Mouse (Mus musculus): ENCODE data around the gene Bicdl2. TPM values are rescaled to one million over a fixed set of nuclear protein-coding genes. Genes with fewer than 3 reads are reported as not detected.
A peak's percentile ranks its signal among the peaks of the same experiment; 100 is the strongest.

Bicdl2 gene
- polyA plus RNA-seq, 1 experiment from 2014 or later = 0.35 TPM

GRCm38 (mm10) chr17:23654410-23654809 is 5.9 kb upstream of the Bicdl2 start:
- no peaks in the 10 kb centered on the region for H3K4me1 ChIP-seq (replicated peaks)
- no peak overlapping the region for H3K9ac ChIP-seq
- no peak overlapping the region for H3K4me2 ChIP-seq
- no peak for ATAC-seq (replicated peaks; ENCODE audit: insufficient number of reproducible peaks, insufficient read depth, low FRiP score, low read depth)
- WGBS = 58% methylated on average over 2 of the region's 2 CpGs
- H3K36me3 ChIP-seq = no peaks in the 10 kb centered on the region
- no peak overlapping the region for H3K27ac ChIP-seq
- peaks cover 12% of the 10 kb centered on the region for H3K27me3 ChIP-seq
- H3K4me3 ChIP-seq = no peak overlapping the region
- no peaks in the 10 kb centered on the region for H3K9me3 ChIP-seq (replicated peaks)

DNA sequence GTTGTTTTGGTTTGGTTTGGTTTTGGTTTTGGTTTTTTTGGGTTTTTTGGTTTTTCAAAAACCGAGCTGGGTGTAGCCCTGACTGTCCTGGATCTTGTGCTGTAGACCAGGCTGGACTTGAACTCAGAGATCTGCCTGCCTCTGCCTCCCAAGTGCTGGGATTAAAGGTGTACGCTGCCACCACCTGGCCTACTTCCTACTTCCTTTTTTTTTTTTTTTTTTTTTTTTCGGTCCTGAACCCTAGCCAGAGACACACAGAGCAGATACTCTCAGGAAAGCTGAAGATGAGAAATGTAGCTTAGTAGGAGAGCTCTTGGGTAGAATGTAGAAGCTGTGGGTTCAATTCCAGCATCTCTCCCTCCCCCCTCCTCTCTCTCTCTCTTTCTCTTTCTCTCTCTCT is 1.9 kb upstream of the Bicdl2 start:
- 71% methylated on average over 3 of the region's 3 CpGs for WGBS
- no peak overlapping the region for H3K9ac ChIP-seq
- H3K4me2 ChIP-seq = no peak overlapping the region
- ATAC-seq (replicated peaks; ENCODE audit: insufficient number of reproducible peaks, insufficient read depth, low FRiP score, low read depth) = no peak
- H3K36me3 ChIP-seq = no peaks in the 10 kb centered on the region
- no peaks in the 10 kb centered on the region for H3K9me3 ChIP-seq (replicated peaks)
- H3K27me3 ChIP-seq = peaks cover 49% of the 10 kb centered on the region
- no peak overlapping the region for H3K4me3 ChIP-seq
- H3K4me1 ChIP-seq (replicated peaks) = peaks cover 12% of the 10 kb centered on the region
- H3K27ac ChIP-seq = no peak overlapping the region

DNA sequence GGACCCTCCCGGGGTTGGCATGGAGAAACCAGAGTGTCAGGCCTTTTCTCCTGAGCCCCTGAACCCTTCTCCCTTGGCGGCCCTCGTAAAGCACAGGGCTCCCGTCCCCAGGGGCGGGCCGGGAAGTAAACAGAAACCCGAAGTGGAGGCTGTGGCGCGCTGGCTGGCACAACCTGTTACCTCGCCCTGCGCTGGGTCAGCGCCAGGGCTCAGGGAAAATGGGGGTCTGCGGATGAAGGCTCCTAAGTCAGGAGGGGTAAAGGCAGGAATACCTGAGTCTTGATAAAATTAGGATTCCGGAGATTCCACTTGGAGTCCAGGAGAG is 532 bp downstream of the Bicdl2 start:
- Histone ChIP-seq H3K9me3 (replicated peaks) (no peaks in the 10 kb centered on the region), H3K36me3 (no peaks in the 10 kb centered on the region), H3K9ac (no peak overlapping the region; the same call in 1 of the 2 replicates), H3K27me3 (peaks cover 47% of the 10 kb centered on the region), H3K4me1 (replicated peaks) (peaks cover 12% of the 10 kb centered on the region), H3K27ac (no peak overlapping the region), H3K4me2 (peak overlapping the region; percentile 47), H3K4me3 (peak overlapping the region; percentile 31)
- 4% methylated on average over 14 of the region's 14 CpGs for WGBS
- ATAC-seq (replicated peaks; ENCODE audit: insufficient number of reproducible peaks, insufficient read depth, low FRiP score, low read depth) = 0 out of 2 replicates have a peak, but pooled peaks have one; percentile 11

DNA sequence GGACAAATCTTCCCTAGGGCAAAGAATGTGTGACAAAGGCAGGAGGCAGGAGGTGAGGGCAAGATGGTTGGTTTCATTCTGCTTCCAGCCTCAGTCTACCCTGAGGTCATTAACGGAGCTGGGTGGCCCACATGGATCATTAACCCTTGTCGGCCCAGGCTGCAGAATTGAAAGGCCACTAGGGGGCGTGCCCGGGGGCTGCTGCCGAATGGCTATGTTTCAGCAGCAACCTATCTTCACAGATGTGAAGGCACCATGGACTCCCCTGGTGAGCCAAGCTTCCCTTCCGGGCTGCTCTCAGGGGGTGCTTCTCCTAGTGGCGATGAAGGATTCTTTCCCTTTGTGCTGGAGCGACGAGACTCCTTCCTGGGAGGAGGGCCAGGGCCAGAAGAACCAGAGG is 1.2 kb downstream of the Bicdl2 start:
- Histone ChIP-seq H3K9ac (no peak overlapping the region), H3K27me3 (peaks cover 44% of the 10 kb centered on the region), H3K36me3 (no peaks in the 10 kb centered on the region; the same call in 1 of the 2 replicates), H3K27ac (no peak overlapping the region), H3K4me2 (no peak overlapping the region), H3K9me3 (replicated peaks) (no peaks in the 10 kb centered on the region), H3K4me3 (no peak overlapping the region), H3K4me1 (replicated peaks) (peaks cover 12% of the 10 kb centered on the region)
- no peak for ATAC-seq (replicated peaks; ENCODE audit: insufficient number of reproducible peaks, insufficient read depth, low FRiP score, low read depth)
- WGBS = 4% methylated on average over 8 of the region's 9 CpGs

DNA sequence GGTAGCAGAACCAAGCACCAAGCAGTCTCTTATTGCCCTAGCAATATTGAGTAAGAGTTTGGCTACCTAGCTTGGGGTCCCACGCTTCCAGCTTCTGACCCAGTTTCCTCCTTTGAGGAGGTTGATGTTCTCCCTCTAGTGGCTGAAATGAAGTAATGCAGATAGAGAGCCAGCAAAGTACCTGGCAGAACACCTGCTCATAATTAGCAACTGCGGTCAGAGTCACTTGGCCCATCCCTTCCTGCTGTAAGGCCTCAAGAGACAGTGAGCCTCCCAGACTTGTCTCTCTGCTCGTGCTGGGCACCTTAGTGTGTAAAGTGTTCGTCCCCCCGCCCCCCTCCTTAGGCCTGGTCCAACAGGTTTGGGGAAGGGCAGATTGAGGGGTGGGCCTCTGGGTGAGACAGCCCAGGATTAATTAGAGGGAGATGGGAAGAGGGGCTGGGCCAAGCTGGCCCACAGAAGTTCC is 4.3 kb downstream of the Bicdl2 start:
- Histone ChIP-seq H3K9me3 (replicated peaks) (no peaks in the 10 kb centered on the region), H3K36me3 (peaks cover 23% of the 10 kb centered on the region; the same call in 1 of the 2 replicates), H3K4me1 (replicated peaks) (peaks cover 12% of the 10 kb centered on the region), H3K27me3 (peaks cover 36% of the 10 kb centered on the region), H3K4me2 (no peak overlapping the region), H3K9ac (no peak overlapping the region), H3K4me3 (no peak overlapping the region), H3K27ac (no peak overlapping the region)
- ATAC-seq (replicated peaks; ENCODE audit: insufficient number of reproducible peaks, insufficient read depth, low FRiP score, low read depth) = no peak
- WGBS = 33% methylated on average over 5 of the region's 5 CpGs

DNA sequence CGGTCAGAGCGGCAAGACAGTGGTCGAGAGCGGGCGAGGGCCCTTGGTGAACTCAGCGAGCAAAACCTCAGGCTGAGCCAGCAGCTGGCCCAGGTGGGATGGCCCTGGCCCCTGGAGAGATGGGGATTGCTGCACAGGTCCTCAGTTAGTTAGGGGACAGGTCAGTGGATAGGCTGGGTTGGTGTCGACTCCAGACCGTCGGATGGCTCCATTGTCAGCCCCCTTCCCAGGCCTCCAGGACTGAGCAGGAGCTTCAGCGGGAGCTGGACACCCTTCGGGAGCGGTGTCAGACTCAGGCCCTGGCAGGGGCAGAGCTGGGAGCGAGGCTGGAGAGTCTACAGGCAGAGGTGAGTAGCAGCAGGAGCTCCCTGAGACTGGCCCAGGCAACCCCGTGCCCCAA is 5.2 kb downstream of the Bicdl2 start:
- Histone ChIP-seq H3K9ac (no peak overlapping the region), H3K27me3 (peaks cover 27% of the 10 kb centered on the region), H3K36me3 (peaks cover 28% of the 10 kb centered on the region; the same call in 1 of the 2 replicates), H3K4me2 (no peak overlapping the region), H3K9me3 (replicated peaks) (no peaks in the 10 kb centered on the region), H3K4me3 (no peak overlapping the region), H3K4me1 (replicated peaks) (peaks cover 9% of the 10 kb centered on the region), H3K27ac (no peak overlapping the region)
- ATAC-seq (replicated peaks; ENCODE audit: insufficient number of reproducible peaks, insufficient read depth, low FRiP score, low read depth) = 0 out of 2 replicates have a peak, but pooled peaks have one; percentile 16
- 83% methylated on average over 14 of the region's 14 CpGs for WGBS

GRCm38 (mm10) chr17:23670516-23671074 is 10.3 kb downstream of the Bicdl2 start:
- no peak overlapping the region for H3K4me3 ChIP-seq
- no peak overlapping the region for H3K9ac ChIP-seq
- H3K36me3 ChIP-seq = peaks cover 32% of the 10 kb centered on the region; the same call in 1 of the 2 replicates
- no peaks in the 10 kb centered on the region for H3K9me3 ChIP-seq (replicated peaks)
- H3K4me2 ChIP-seq = no peak overlapping the region
- WGBS = 84% methylated on average over 7 of the region's 7 CpGs
- no peak for ATAC-seq (replicated peaks; ENCODE audit: insufficient number of reproducible peaks, insufficient read depth, low FRiP score, low read depth)
- H3K27me3 ChIP-seq = no peaks in the 10 kb centered on the region
- H3K4me1 ChIP-seq (replicated peaks) = peaks cover 23% of the 10 kb centered on the region
- H3K27ac ChIP-seq = no peak overlapping the region

GRCm38 (mm10) chr17:23671519-23671918 is 11.2 kb downstream of the Bicdl2 start:
- ATAC-seq (replicated peaks; ENCODE audit: insufficient number of reproducible peaks, insufficient read depth, low FRiP score, low read depth) = no peak
- Histone ChIP-seq H3K4me3 (no peak overlapping the region), H3K4me1 (replicated peaks) (peaks cover 32% of the 10 kb centered on the region), H3K27ac (no peak overlapping the region), H3K27me3 (no peaks in the 10 kb centered on the region), H3K9ac (no peak overlapping the region), H3K9me3 (replicated peaks) (no peaks in the 10 kb centered on the region), H3K36me3 (peaks cover 32% of the 10 kb centered on the region; the same call in 1 of the 2 replicates), H3K4me2 (no peak overlapping the region)
- WGBS = 88% methylated on average over 3 of the region's 3 CpGs

GRCm38 (mm10) chr17:23672761-23673160 is 12.5 kb downstream of the Bicdl2 start:
- Histone ChIP-seq H3K27ac (no peak overlapping the region), H3K36me3 (peaks cover 26% of the 10 kb centered on the region; the same call in 1 of the 2 replicates), H3K4me2 (peak overlapping the region; percentile 82), H3K27me3 (no peaks in the 10 kb centered on the region), H3K4me3 (peak overlapping the region; percentile 62), H3K9me3 (replicated peaks) (no peaks in the 10 kb centered on the region), H3K9ac (no peak overlapping the region), H3K4me1 (replicated peaks) (peaks cover 39% of the 10 kb centered on the region)
- WGBS = 52% methylated on average over 3 of the region's 3 CpGs
- ATAC-seq (replicated peaks; ENCODE audit: insufficient number of reproducible peaks, insufficient read depth, low FRiP score, low read depth) = no peak

DNA sequence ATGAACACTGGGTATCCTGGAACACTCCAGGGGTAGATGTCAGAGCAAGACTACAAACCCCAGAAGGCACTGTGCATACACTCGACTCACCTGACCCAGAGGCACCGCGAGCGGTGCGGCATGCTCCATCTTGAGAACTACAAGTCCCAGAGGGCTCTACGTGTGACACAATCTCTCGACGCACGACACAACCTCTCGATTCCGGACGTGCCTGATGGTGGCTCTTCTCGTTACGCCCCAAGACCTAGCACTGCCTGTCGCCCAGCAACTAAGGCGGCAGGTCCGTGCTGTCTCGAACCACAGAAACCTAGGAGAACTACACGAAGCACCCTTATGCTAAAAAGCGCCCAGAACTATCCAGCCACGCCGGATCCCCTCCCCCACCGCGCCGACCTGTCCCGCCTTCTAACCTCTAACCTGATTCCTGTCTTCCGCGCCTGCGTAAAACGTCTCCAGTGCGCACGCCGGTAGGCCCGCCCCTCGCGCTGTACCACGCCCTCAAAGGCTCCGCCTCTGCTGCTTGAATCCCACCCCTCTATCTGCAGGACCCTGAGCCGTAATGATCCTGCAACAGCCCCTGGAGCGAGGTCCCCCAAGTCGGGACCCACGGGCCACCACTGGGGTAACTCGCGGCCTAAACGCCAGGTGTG is 13.2 kb downstream of the Bicdl2 start, which contains the start of the genes Hcfc1r1 and Thoc6:
Gene Hcfc1r1, plus strand, starts transcription at position 173 of the 650 bp plus-strand sequence.
Gene Thoc6, minus strand, starts transcription at position 459 of the 650 bp plus-strand sequence.
- Histone ChIP-seq H3K9ac (peak within 1 kb of the TSS; percentile 71), H3K27ac (peak within 1 kb of the TSS; percentile 97), H3K9me3 (replicated peaks) (no peaks in the 10 kb centered on the region), H3K4me2 (peak within 1 kb of the TSS; percentile 82), H3K36me3 (peaks cover 18% of the 10 kb centered on the region; the same call in 1 of the 2 replicates), H3K4me1 (replicated peaks) (peaks cover 40% of the 10 kb centered on the region), H3K4me3 (peak within 1 kb of the TSS; percentile 62), H3K27me3 (peaks cover 6% of the 10 kb centered on the region)
- under 1% methylated on average over 45 of the region's 45 CpGs for WGBS
- peak; percentile 86 for ATAC-seq (replicated peaks; ENCODE audit: insufficient number of reproducible peaks, insufficient read depth, low FRiP score, low read depth)

GRCm38 (mm10) chr17:23674271-23674952 is 14.1 kb downstream of the Bicdl2 start:
- WGBS = 20% methylated on average over 9 of the region's 9 CpGs
- H3K36me3 ChIP-seq = peaks cover 9% of the 10 kb centered on the region; the same call in 1 of the 2 replicates

More at GRCm38 (mm10) chr17:23674271-23674952, 14.1 kb downstream of the Bicdl2 start:
- Histone ChIP-seq H3K9ac (peak overlapping the region; percentile 71), H3K27me3 (peaks cover 14% of the 10 kb centered on the region), H3K9me3 (replicated peaks) (no peaks in the 10 kb centered on the region), H3K27ac (peak overlapping the region; percentile 97), H3K4me2 (peak overlapping the region; percentile 82), H3K4me3 (peak overlapping the region; percentile 62), H3K4me1 (replicated peaks) (peaks cover 44% of the 10 kb centered on the region)
- ATAC-seq (replicated peaks; ENCODE audit: insufficient number of reproducible peaks, insufficient read depth, low FRiP score, low read depth) = 0 out of 2 replicates have a peak, but pooled peaks have one; percentile 7

All from heart, embryonic 15.5 days (tissue).